Mouse (Mus musculus) hindbrain, embryonic 11.5 days (tissue): ENCODE measurements around the gene Tmem86a. TPM values are rescaled to one million over a fixed set of nuclear protein-coding genes. Genes with fewer than 3 reads are reported as not detected.

Experiments used
- ATAC-seq: fragments of 200-750 bp; cut with Nextera tagmentation; 2 replicates; pipeline ENCODE4 v1.8.0; 2017; ENCODE audit warnings: mild to moderate bottlenecking, moderate TSS enrichment, moderate library complexity; ENCODE audit not compliant: low FRiP score
- DNase-seq: peaks from one replicate; pipeline ENCODE4 v3.0.0-alpha.2; 2015; ENCODE audit warnings: low spot score
- H3K27ac ChIP-seq: fragments of 300-500 bp; sonication (generic); 2 replicates; pipeline ENCODE4 v1.5.1; 2014; ENCODE audit warnings: mild to moderate bottlenecking, low read depth, low read length
- H3K27me3 ChIP-seq: fragments of 300-500 bp; sonication (generic); 2 replicates; pipeline ENCODE4 v1.6.1; 2014; ENCODE audit warnings: mild to moderate bottlenecking, low read length, moderate library complexity, mixed read lengths; ENCODE audit not compliant: control insufficient read depth, insufficient read depth
- H3K36me3 ChIP-seq: fragments of 300-500 bp; sonication (generic); 2 replicates; pipeline ENCODE4 v1.6.1; 2014; ENCODE audit warnings: mild to moderate bottlenecking, low read length, moderate library complexity, mixed read lengths; ENCODE audit not compliant: control insufficient read depth, insufficient read depth
- H3K4me1 ChIP-seq: fragments of 300-500 bp; sonication (generic); replicated peaks from 2 replicates; pipeline ENCODE4 v1.6.1; 2014; ENCODE audit warnings: low read length, mixed read lengths; ENCODE audit not compliant: control insufficient read depth, insufficient read depth
- H3K4me2 ChIP-seq: fragments of 300-500 bp; sonication (generic); replicated peaks from 2 replicates; pipeline ENCODE4 v1.6.1; 2014; ENCODE audit warnings: mild to moderate bottlenecking, low read depth, low read length
- H3K4me3 ChIP-seq: fragments of 300-500 bp; sonication (generic); 2 replicates; pipeline ENCODE4 v1.5.1; 2014; ENCODE audit warnings: low read depth, low read length
- H3K9ac ChIP-seq: fragments of 300-500 bp; sonication (generic); 2 replicates; pipeline ENCODE4 v1.6.1; 2014; ENCODE audit warnings: low read depth, low read length
- H3K9me3 ChIP-seq: fragments of 300-500 bp; sonication (generic); 2 replicates; pipeline ENCODE4 v1.6.1; 2016; ENCODE audit warnings: low read length; ENCODE audit not compliant: control insufficient read depth
- WGBS: fragments of 180-500 bp; shearing (Covaris S2); extraction: QIAGEN DNeasy Blood & Tissue Kit; methylation state at CpG from one replicate; pipeline ENCODE4 v1.1.7; 2014; 5-methylcytosine and 5-hydroxymethylcytosine counted together
- polyA plus RNA-seq: library from polyadenylated mRNA; unstranded; fragments of >200 nt; fragmentation: Nextera tagmentation; extraction: Ambion mirVana; gene quantifications from 2 replicates; pipeline ENCODE4 v1.2.1, GENCODE M21; 2014

The Tmem86a gene
- polyA plus RNA-seq, 1 experiment from 2014 or later, result 8.7 TPM

DNA sequence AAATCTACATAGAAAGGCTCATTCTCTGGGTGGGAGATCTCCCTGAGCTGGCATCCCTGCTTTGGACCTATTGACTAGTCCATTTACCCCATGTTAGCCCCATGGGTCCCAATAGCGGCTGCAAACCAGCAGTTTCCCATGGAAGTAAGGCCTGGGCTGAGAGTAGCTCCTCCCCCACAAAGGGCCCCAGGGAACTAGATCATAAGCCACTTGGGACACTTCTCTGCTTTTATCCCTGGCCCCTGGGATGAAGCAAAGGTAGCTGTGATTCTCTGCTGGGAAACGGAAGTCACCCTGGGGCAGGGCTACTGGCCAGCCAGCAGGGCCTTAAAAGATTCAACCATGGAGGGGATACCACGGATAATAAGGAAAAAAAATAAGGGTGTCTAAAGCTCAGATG lies 26.3 kb downstream of the Tmem86a start:
- WGBS, result 70% methylated on average over 3 of the region's 3 CpGs
- H3K27ac ChIP-seq, result no peak overlapping the region
- DNase-seq (no peak), ATAC-seq (no peak)
- no peaks in the 10 kb centered on the region for H3K36me3 ChIP-seq
- no peaks in the 10 kb centered on the region for H3K4me1 ChIP-seq
- no peak overlapping the region for H3K4me3 ChIP-seq
- no peaks in the 10 kb centered on the region for H3K9me3 ChIP-seq
- no peak overlapping the region for H3K4me2 ChIP-seq
- no peak overlapping the region for H3K9ac ChIP-seq
- H3K27me3 ChIP-seq, result no peaks in the 10 kb centered on the region

DNA sequence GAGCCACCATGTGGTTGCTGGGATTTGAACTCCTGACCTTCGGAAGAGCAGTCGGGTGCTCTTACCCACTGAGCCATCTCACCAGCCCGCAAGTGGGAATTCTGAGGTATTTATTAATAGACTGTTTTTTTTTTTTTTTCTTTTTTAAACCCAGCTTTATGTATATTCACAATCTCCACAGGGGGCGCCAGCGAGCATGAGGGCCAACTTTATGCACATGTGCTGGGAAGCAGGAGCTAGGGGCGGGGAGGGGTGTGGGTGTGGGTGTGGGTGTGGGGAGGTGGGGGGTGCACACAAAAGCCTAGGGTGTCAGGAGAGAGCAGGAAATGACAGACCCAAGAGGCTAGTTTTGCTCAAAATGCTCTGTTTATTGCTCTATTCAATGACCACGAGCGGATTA lies 27.1 kb downstream of the Tmem86a start:
- Histone ChIP-seq H3K4me2 (no peak overlapping the region), H3K27ac (no peak overlapping the region), H3K9ac (no peak overlapping the region), H3K4me1 (no peaks in the 10 kb centered on the region), H3K36me3 (no peaks in the 10 kb centered on the region), H3K9me3 (no peaks in the 10 kb centered on the region), H3K27me3 (no peaks in the 10 kb centered on the region), H3K4me3 (no peak overlapping the region)
- 78% methylated on average over 8 of the region's 8 CpGs for WGBS
- no peak for ATAC-seq
- peak; percentile 58 for DNase-seq

DNA sequence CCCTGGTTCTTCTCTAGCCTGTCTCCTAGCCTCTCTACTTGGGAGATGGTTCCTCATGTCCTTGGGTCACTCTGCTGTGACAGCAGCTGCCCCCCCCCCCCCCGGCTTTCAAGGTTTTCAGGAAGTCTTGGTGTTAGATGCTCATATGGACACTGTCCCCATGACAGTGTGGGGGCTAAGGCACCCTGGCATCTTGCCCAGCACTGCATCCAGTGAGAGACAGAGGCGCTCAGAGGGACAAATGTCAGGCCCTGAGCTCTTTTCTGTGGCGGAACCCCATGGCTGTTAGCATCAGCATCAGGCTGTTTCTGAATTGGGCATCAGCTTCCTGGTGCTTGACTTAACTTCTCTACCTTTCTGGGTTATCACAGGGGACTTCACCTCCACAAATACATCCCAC lies 30.5 kb downstream of the Tmem86a start:
- no peaks in the 10 kb centered on the region for H3K36me3 ChIP-seq
- H3K4me1 ChIP-seq, result no peaks in the 10 kb centered on the region
- H3K9ac ChIP-seq, result no peak overlapping the region
- no peak for ATAC-seq
- H3K4me2 ChIP-seq, result no peak overlapping the region
- H3K9me3 ChIP-seq, result no peaks in the 10 kb centered on the region
- no peak overlapping the region for H3K27ac ChIP-seq
- H3K27me3 ChIP-seq, result no peaks in the 10 kb centered on the region
- WGBS, result 79% methylated on average over 3 of the region's 3 CpGs
- DNase-seq, result no peak
- H3K4me3 ChIP-seq, result no peak overlapping the region

DNA sequence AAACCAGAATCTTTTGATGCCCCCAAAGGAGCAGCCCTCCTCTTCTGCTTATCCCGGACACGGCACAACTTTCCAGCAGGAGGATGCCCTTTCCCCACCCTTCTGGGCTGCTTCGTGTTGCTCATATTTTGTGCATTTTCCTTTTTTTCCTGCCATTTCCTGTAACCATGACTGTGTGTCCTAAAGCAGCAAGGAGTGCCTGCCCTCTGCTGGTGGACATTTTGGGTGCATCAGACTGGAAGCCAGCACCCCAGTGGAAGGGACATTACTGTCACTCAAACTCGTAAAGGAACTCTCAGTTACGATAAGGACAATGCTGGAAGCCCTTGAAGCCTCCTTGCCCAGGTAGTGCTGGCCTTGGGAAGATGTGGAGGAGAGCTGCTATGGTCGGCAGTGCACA lies 30.9 kb downstream of the Tmem86a start:
- 62% methylated on average over 6 of the region's 6 CpGs for WGBS
- no peak for ATAC-seq
- no peaks in the 10 kb centered on the region for H3K9me3 ChIP-seq

DNA sequence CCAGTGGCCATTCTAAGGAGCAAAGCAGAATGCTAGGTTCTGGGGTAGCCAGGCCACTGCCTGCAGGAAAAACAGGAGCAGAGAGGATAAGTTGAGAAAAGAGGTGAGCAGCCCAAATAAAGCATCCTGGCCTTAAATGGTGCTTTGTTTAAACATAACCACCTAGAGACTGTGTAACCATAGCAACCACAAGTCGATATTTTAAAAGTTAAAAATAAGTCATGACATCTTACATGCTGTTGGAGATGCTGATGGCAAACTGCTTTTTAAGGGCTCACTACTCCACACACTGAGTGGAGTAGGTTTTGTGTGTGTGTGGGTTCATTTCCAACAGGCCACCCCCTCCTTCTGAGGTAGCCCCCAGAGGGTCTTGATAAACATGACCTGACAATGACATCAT lies 34.7 kb downstream of the Tmem86a start:
- H3K4me1 ChIP-seq, result no peaks in the 10 kb centered on the region
- no peak overlapping the region for H3K4me3 ChIP-seq
- no peak for DNase-seq
- no peaks in the 10 kb centered on the region for H3K27me3 ChIP-seq
- no peaks in the 10 kb centered on the region for H3K9me3 ChIP-seq
- H3K27ac ChIP-seq, result no peak overlapping the region
- no peak overlapping the region for H3K9ac ChIP-seq
- no peaks in the 10 kb centered on the region for H3K36me3 ChIP-seq
- ATAC-seq, result no peak
- 78% methylated on average over 1 of the region's 1 CpGs for WGBS
- no peak overlapping the region for H3K4me2 ChIP-seq

More for the DNA sequence above, 30.9 kb downstream of the Tmem86a start:
- H3K4me1 ChIP-seq, result no peaks in the 10 kb centered on the region
- H3K4me2 ChIP-seq, result no peak overlapping the region
- no peak overlapping the region for H3K9ac ChIP-seq
- H3K27ac ChIP-seq, result no peak overlapping the region
- DNase-seq, result peak; percentile 68
- no peaks in the 10 kb centered on the region for H3K27me3 ChIP-seq
- no peak overlapping the region for H3K4me3 ChIP-seq
- H3K36me3 ChIP-seq, result no peaks in the 10 kb centered on the region

DNA sequence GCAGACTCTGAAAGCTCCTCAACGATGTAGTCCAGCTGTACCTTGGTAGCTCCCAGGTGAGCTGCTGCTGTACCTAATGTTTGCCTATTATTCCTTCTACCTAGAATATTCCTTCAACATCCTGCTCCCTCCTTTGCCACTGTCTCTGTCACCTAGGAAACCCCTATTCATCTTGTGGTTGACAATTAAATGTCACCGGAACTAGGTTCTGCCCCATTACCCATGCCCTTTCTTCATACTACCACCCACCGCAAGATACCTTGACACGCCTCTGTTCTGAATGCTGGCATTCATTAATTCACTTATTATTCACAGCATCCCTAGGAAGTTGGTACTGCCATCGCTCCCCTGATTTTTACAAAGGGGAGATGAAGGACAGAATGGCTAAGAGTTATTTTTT lies 43.5 kb downstream of the Tmem86a start:
- H3K4me2 ChIP-seq, result no peak overlapping the region
- H3K36me3 ChIP-seq, result no peaks in the 10 kb centered on the region
- H3K27me3 ChIP-seq, result no peaks in the 10 kb centered on the region
- no peaks in the 10 kb centered on the region for H3K9me3 ChIP-seq
- ATAC-seq (no peak), DNase-seq (no peak)
- no peaks in the 10 kb centered on the region for H3K4me1 ChIP-seq
- H3K4me3 ChIP-seq, result no peak overlapping the region
- WGBS, result 81% methylated on average over 5 of the region's 5 CpGs
- no peak overlapping the region for H3K9ac ChIP-seq
- H3K27ac ChIP-seq, result no peak overlapping the region

DNA sequence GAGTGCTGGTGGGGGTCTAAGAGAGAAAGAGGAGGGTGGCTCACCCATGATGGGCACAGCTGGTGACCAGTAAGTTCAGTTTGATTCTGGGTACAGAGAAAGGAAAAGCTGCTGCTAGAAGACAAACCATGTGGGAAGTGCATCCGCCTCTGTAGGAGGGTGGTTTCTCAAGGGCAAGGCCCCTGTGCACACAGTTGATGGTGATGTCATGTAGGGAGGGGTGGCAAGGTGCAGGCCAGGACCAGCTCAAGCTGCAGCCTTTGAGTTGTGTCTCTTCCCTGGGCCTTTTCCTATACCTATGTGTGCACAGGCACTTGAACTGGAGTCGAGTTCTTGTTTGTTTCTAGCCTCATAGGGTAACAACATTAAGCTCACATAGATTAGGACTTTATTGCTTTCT lies 44.6 kb downstream of the Tmem86a start:
- 78% methylated on average over 2 of the region's 2 CpGs for WGBS
- no peaks in the 10 kb centered on the region for H3K9me3 ChIP-seq
- no peak overlapping the region for H3K4me2 ChIP-seq
- no peaks in the 10 kb centered on the region for H3K4me1 ChIP-seq
- no peak for ATAC-seq
- no peak overlapping the region for H3K27ac ChIP-seq
- no peaks in the 10 kb centered on the region for H3K27me3 ChIP-seq
- H3K9ac ChIP-seq, result no peak overlapping the region
- no peak for DNase-seq
- H3K4me3 ChIP-seq, result no peak overlapping the region
- no peaks in the 10 kb centered on the region for H3K36me3 ChIP-seq

DNA sequence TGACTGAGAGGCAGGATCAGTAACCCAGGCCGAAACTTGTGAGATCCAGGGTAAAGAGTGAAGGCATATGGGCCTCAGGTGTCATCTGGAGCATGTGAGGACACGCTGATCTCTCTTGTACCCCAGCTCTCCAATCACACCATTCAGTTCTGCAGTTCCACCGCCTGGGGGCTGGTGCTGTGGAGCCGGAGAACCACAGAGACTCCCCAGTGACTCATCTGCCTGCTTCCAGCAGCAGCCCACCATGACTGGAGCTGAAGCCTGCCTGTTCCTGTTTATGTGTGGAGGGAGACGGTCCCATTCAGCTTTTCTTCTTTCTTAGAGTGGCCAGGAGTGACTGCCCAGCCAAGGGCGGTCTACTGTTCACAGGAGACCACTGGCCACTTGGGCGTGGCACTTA lies 47.6 kb downstream of the Tmem86a start:
- no peaks in the 10 kb centered on the region for H3K27me3 ChIP-seq
- DNase-seq (no peak), ATAC-seq (no peak)
- no peaks in the 10 kb centered on the region for H3K9me3 ChIP-seq
- no peaks in the 10 kb centered on the region for H3K4me1 ChIP-seq
- WGBS, result 73% methylated on average over 7 of the region's 7 CpGs
- no peak overlapping the region for H3K9ac ChIP-seq
- no peak overlapping the region for H3K27ac ChIP-seq
- no peak overlapping the region for H3K4me2 ChIP-seq
- H3K36me3 ChIP-seq, result no peaks in the 10 kb centered on the region
- no peak overlapping the region for H3K4me3 ChIP-seq

DNA sequence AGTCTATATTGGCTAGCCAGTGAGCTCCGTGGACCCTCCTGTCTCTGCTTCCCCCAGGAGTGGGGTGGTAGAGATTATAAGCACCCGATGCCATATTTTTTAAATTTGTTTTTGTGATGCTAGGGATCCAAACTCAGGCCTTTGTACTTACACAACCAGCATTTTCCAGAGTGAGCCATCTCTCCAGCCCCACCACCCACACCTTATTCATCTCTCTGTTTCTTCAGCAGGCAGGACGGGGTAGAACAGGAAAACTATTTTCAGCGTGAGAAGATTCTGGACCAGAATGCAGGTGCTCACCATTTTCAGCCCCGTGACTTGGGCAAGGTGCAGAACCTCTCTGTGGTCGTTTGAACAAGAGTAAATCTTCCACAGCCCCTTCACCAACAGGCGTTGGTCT lies 48.9 kb downstream of the Tmem86a start:
- H3K9me3 ChIP-seq, result no peaks in the 10 kb centered on the region
- no peaks in the 10 kb centered on the region for H3K27me3 ChIP-seq
- H3K36me3 ChIP-seq, result no peaks in the 10 kb centered on the region
- WGBS, result 80% methylated on average over 7 of the region's 7 CpGs
- H3K4me1 ChIP-seq, result no peaks in the 10 kb centered on the region
- no peak overlapping the region for H3K4me2 ChIP-seq
- no peak for ATAC-seq
- DNase-seq, result no peak
- no peak overlapping the region for H3K9ac ChIP-seq
- no peak overlapping the region for H3K27ac ChIP-seq
- no peak overlapping the region for H3K4me3 ChIP-seq
